Mouse (Mus musculus): ENCODE data around the gene Gm8947.

- no peak for TF ChIP-seq CTCF (IDR thresholded peaks at IDR 0.05; ENCODE audit: extremely low read depth, insufficient read depth, low read length)
- TF ChIP-seq POLR2A (IDR thresholded peaks at IDR 0.05; ENCODE audit: extremely low read depth, insufficient read depth, low read length): no peak
Observed at GRCm38 (mm10) chr1:151215985-151216384, 23.8 kb downstream of the Gm8947 start.

Data from cortical plate, adult 2 months (tissue).